Mouse (Mus musculus): Measurements from ENCODE around the gene Akna. TPM values are rescaled to one million over a fixed set of nuclear protein-coding genes. Genes with fewer than 3 reads are reported as not detected.

The Akna gene
- polyA plus RNA-seq, 1 experiment from 2014 or later = 2.5 TPM

DNA sequence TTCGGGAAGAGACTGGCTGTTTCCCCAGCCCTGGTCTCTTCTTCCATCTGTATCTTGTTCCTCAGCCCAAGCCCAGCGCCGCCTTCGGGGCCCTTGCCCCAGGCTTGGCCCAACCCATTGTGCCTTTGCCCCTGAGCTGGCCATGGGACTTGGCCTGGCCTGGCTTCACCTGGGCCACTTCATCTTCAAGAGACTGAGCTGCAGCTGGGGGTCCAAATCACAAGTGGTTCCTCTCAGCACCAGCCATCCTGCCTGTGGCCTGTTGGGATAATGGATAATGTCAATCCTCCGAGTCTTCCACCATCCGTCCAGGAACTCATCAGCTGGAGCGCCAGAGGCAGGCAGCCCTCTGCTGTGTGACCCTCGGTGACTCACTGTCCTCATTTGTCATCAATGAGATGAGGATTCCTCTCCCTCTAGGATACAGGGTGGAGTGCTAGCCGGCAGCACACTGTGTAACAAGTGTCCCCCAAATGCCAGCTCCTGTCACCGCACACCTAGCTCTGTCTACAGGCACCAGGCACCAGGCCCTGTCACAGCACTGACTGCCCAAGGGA, 5.1 kb downstream of the Akna start:
- no peaks in the 10 kb centered on the region for H3K9me3 ChIP-seq (ENCODE audit: control insufficient read depth, low read length)
- H3K36me3 ChIP-seq (ENCODE audit: control insufficient read depth, insufficient read depth, low read length) = no peaks in the 10 kb centered on the region
- peaks cover under 1% of the 10 kb centered on the region; the same call in 1 of the 2 replicates for H3K4me1 ChIP-seq (ENCODE audit: control insufficient read depth, insufficient read depth, low read length)
- no peak overlapping the region for H3K27ac ChIP-seq (ENCODE audit: low read depth, low read length)
- no peaks in the 10 kb centered on the region for H3K27me3 ChIP-seq (ENCODE audit: control insufficient read depth, insufficient read depth, low read length)
- H3K4me3 ChIP-seq (ENCODE audit: low read depth, low read length) = no peak overlapping the region
- ATAC-seq (ENCODE audit: low read depth) = no peak
- 85% methylated on average over 10 of the region's 10 CpGs for WGBS
- no peak overlapping the region for H3K9ac ChIP-seq (replicated peaks; ENCODE audit: low read depth, low read length)
- H3K4me2 ChIP-seq (ENCODE audit: low read depth, low read length) = no peak overlapping the region

DNA sequence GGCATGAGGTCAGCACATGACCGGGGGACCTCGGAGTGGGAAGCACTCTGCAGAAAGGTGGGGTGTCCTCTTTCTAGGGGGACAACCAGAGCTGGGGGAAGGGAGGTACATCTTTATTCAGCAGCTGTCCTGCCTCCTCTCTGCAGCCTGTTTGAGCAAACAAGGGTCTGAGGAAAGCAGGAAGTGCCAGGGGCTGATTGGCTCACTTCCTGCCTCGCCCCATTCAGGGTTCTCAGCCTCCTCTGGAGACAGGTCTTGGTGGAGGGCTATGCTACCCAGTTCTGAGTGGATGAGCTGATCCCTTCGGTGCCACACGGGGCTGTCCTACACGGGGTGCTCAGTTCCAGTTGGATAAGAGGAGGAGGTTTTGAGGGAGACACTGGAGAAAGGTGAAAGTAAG, 11.8 kb downstream of the Akna start:
- H3K27me3 ChIP-seq (ENCODE audit: control insufficient read depth, insufficient read depth, low read length) = no peaks in the 10 kb centered on the region
- no peaks in the 10 kb centered on the region for H3K36me3 ChIP-seq (ENCODE audit: control insufficient read depth, insufficient read depth, low read length)
- no peak for ATAC-seq (ENCODE audit: low read depth)
- peaks cover 16% of the 10 kb centered on the region for H3K4me1 ChIP-seq (ENCODE audit: control insufficient read depth, insufficient read depth, low read length)
- H3K4me2 ChIP-seq (ENCODE audit: low read depth, low read length) = no peak overlapping the region
- no peaks in the 10 kb centered on the region for H3K9me3 ChIP-seq (ENCODE audit: control insufficient read depth, low read length)
- no peak overlapping the region for H3K4me3 ChIP-seq (ENCODE audit: low read depth, low read length)
- no peak overlapping the region for H3K9ac ChIP-seq (replicated peaks; ENCODE audit: low read depth, low read length)
- H3K27ac ChIP-seq (ENCODE audit: low read depth, low read length) = no peak overlapping the region
- WGBS = 80% methylated on average over 6 of the region's 6 CpGs

DNA sequence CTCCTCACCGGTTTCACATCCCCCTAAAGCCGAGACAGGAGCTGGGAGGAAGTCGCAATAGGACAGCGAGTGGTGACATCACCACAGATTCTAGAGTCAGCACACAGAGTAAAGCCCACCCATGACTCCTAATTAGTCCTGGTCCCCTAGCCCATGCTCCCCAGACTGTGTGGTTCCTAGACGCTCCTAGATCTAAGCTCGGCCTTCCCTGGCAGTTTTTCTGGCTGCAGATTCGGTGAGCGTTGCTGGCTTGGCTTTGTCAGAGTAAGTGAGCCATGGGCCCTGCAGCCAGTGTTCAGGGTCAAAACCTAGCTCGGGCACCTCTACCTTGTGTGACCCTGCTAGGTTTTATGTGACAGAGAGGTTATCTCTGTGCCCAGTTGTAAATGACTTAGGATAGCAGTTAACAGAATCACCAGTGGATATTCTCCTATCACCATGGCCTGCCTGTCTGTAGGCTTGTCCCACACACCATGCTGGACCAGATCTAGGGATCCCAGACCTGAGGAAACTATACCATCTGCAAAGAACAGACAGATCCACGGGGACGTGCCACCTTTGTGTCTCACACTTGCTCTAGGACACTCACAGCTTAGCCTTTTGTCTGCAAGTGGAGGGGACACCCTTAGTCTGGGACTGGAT, 13.1 kb downstream of the Akna start:
- WGBS = 49% methylated on average over 11 of the region's 11 CpGs
- peak; percentile 62; the same call in 1 of the 2 replicates for ATAC-seq (ENCODE audit: low read depth)
- H3K9ac ChIP-seq (replicated peaks; ENCODE audit: low read depth, low read length) = no peak overlapping the region
- H3K4me3 ChIP-seq (ENCODE audit: low read depth, low read length) = no peak overlapping the region
- no peaks in the 10 kb centered on the region for H3K9me3 ChIP-seq (ENCODE audit: control insufficient read depth, low read length)
- no peak overlapping the region for H3K4me2 ChIP-seq (ENCODE audit: low read depth, low read length)
- H3K36me3 ChIP-seq (ENCODE audit: control insufficient read depth, insufficient read depth, low read length) = no peaks in the 10 kb centered on the region
- H3K27me3 ChIP-seq (ENCODE audit: control insufficient read depth, insufficient read depth, low read length) = no peaks in the 10 kb centered on the region
- H3K4me1 ChIP-seq (ENCODE audit: control insufficient read depth, insufficient read depth, low read length) = peaks cover 16% of the 10 kb centered on the region
- peak overlapping the region; percentile 28; the same call in 1 of the 2 replicates for H3K27ac ChIP-seq (ENCODE audit: low read depth, low read length)

DNA sequence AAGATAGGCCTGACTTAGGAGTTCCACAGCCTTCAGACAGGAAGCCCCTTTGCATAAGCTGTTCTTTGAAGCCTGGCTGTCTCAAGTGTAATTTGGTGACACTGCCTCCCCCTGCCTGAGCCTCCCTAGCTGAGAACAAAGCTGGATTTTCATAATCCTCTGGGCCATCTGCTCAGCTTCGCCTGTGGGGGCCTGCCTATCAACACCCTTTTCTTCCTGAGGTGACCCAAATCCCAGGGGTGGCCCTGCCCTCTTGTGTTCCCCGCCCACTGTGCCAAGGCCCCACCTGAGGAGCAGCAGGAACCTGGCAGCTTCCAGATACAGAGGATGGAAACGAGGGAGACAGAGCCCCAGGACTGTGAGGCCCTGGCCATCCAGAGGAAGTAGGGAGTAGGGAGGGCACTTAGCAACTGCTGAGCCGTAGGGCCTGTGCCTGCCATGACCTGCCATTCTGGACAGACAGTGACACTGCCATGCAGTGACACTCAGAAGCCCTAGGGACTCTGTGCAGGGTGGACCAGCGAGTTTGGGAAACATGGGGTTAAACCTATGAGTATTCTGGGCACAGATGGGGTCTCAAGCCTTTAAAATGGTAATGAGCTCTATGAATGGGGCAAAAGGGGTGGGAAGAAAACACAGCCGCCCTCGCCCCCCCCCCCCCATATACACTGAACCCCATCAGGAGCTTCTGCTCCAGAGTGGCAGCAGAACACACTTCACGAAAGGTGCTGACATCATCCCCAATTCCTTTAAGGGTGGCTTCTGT, 13.8 kb downstream of the Akna start:
- Histone ChIP-seq H3K36me3 (ENCODE audit: control insufficient read depth, insufficient read depth, low read length) (no peaks in the 10 kb centered on the region), H3K9me3 (ENCODE audit: control insufficient read depth, low read length) (no peaks in the 10 kb centered on the region), H3K4me3 (ENCODE audit: low read depth, low read length) (no peak overlapping the region), H3K4me2 (ENCODE audit: low read depth, low read length) (no peak overlapping the region), H3K27me3 (ENCODE audit: control insufficient read depth, insufficient read depth, low read length) (no peaks in the 10 kb centered on the region), H3K4me1 (ENCODE audit: control insufficient read depth, insufficient read depth, low read length) (peaks cover 16% of the 10 kb centered on the region), H3K27ac (ENCODE audit: low read depth, low read length) (no peak overlapping the region), H3K9ac (replicated peaks; ENCODE audit: low read depth, low read length) (0 out of 2 replicates have a peak overlapping the region, but pooled peaks have one; percentile 2)
- 18% methylated on average over 8 of the region's 8 CpGs for WGBS
- ATAC-seq (ENCODE audit: low read depth) = peak; percentile 47; the same call in 1 of the 2 replicates

DNA sequence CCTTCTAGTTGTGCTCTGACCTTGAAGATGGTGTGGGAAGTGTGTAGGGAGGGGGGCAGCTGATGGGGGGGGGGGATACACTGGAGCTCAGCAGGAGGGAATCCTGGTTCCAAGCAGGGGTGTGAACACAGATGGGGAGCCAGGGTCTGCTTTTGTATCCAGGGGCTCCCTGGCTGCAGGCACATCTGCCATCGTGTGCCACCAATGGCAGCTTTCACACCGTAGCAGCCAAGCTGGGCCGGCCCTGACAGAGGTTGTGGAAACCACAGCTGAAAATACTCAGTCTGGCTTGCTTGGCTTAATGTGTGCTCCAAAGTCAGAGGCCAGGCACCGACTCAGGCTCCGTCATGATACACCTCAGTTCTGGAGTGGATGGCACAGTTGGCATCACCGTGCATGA, 15.1 kb downstream of the Akna start:
- no peak for ATAC-seq (ENCODE audit: low read depth)
- Histone ChIP-seq H3K36me3 (ENCODE audit: control insufficient read depth, insufficient read depth, low read length) (no peaks in the 10 kb centered on the region), H3K9me3 (ENCODE audit: control insufficient read depth, low read length) (no peaks in the 10 kb centered on the region), H3K27me3 (ENCODE audit: control insufficient read depth, insufficient read depth, low read length) (no peaks in the 10 kb centered on the region), H3K9ac (replicated peaks; ENCODE audit: low read depth, low read length) (no peak overlapping the region), H3K4me1 (ENCODE audit: control insufficient read depth, insufficient read depth, low read length) (peaks cover 16% of the 10 kb centered on the region), H3K4me3 (ENCODE audit: low read depth, low read length) (no peak overlapping the region), H3K4me2 (ENCODE audit: low read depth, low read length) (no peak overlapping the region), H3K27ac (ENCODE audit: low read depth, low read length) (no peak overlapping the region)
- 62% methylated on average over 6 of the region's 6 CpGs for WGBS

DNA sequence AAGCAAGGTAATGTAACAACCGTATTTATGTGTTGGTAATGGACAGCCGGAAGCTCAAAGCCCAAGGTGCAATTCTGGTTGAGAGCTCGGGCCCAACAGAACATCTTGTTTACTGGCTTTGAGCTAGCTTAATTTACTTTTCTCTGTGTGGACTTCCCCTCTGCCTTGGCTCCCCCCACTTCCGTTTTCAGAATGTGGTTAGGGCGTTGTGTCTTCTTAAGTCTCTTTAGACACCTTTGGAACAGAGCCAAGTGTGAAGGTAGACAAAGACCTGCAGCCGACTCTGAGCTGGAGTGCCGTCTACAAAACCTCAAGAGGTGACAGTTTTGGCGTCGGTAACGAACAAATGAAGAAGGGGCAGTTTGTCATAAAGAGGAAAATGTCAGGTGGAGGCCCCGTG, 17.4 kb downstream of the Akna start:
- H3K4me1 ChIP-seq (ENCODE audit: control insufficient read depth, insufficient read depth, low read length) = peaks cover 16% of the 10 kb centered on the region
- WGBS = 82% methylated on average over 11 of the region's 11 CpGs
- no peak overlapping the region for H3K9ac ChIP-seq (replicated peaks; ENCODE audit: low read depth, low read length)
- H3K9me3 ChIP-seq (ENCODE audit: control insufficient read depth, low read length) = no peaks in the 10 kb centered on the region
- H3K27ac ChIP-seq (ENCODE audit: low read depth, low read length) = no peak overlapping the region
- H3K36me3 ChIP-seq (ENCODE audit: control insufficient read depth, insufficient read depth, low read length) = no peaks in the 10 kb centered on the region
- H3K4me3 ChIP-seq (ENCODE audit: low read depth, low read length) = no peak overlapping the region
- no peak overlapping the region for H3K4me2 ChIP-seq (ENCODE audit: low read depth, low read length)
- no peak for ATAC-seq (ENCODE audit: low read depth)
- H3K27me3 ChIP-seq (ENCODE audit: control insufficient read depth, insufficient read depth, low read length) = no peaks in the 10 kb centered on the region

DNA sequence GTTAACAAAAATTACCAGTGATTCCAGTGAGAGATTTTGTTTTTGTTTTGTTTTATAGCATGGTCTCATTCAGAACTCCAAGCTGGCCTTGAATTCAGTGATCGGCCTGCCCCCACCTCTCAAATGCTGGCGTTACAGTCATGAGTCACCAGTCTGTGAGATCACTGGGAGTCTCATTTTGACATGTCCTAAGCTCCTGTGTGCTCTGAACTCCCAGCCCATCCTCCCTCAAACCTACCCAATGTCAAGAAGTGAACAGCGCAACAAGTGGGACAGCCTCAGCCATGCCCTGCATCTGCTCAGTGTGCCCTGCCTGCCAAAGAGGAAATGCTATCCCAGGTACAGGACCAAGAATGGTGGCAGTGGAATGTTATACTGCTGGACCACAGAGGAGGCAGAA, 17.9 kb downstream of the Akna start:
- Histone ChIP-seq H3K4me2 (ENCODE audit: low read depth, low read length) (no peak overlapping the region), H3K36me3 (ENCODE audit: control insufficient read depth, insufficient read depth, low read length) (no peaks in the 10 kb centered on the region; the same call in 1 of the 2 replicates), H3K9me3 (ENCODE audit: control insufficient read depth, low read length) (no peaks in the 10 kb centered on the region), H3K27me3 (ENCODE audit: control insufficient read depth, insufficient read depth, low read length) (no peaks in the 10 kb centered on the region), H3K4me1 (ENCODE audit: control insufficient read depth, insufficient read depth, low read length) (peaks cover 16% of the 10 kb centered on the region), H3K27ac (ENCODE audit: low read depth, low read length) (no peak overlapping the region), H3K9ac (replicated peaks; ENCODE audit: low read depth, low read length) (no peak overlapping the region), H3K4me3 (ENCODE audit: low read depth, low read length) (no peak overlapping the region)
- ATAC-seq (ENCODE audit: low read depth) = no peak
- 96% methylated on average over 3 of the region's 3 CpGs for WGBS

DNA sequence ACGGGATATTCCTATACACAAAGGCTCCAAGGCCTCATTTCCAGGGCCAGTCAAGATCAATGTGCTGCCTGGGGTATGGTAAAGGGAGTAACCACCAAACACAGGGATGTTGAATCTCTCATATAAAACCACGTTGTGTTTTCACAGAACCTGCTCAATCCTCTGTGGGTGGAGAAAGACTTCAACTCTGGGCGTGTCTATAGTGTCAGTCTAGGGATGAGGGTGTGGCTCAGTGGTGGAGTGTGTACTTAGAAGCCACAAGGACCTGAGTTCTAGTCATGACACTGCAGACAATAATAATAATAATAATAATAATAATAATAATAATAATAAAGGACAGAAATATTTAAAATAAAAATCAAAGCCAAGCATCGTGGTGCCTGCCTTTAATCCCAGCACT, 18.9 kb downstream of the Akna start:
- no peak for ATAC-seq (ENCODE audit: low read depth)
- Histone ChIP-seq H3K4me2 (ENCODE audit: low read depth, low read length) (no peak overlapping the region), H3K9me3 (ENCODE audit: control insufficient read depth, low read length) (no peaks in the 10 kb centered on the region), H3K27me3 (ENCODE audit: control insufficient read depth, insufficient read depth, low read length) (no peaks in the 10 kb centered on the region), H3K4me3 (ENCODE audit: low read depth, low read length) (no peak overlapping the region), H3K36me3 (ENCODE audit: control insufficient read depth, insufficient read depth, low read length) (no peaks in the 10 kb centered on the region; the same call in 1 of the 2 replicates), H3K27ac (ENCODE audit: low read depth, low read length) (no peak overlapping the region), H3K4me1 (ENCODE audit: control insufficient read depth, insufficient read depth, low read length) (peaks cover 6% of the 10 kb centered on the region), H3K9ac (replicated peaks; ENCODE audit: low read depth, low read length) (no peak overlapping the region)
- 92% methylated on average over 4 of the region's 4 CpGs for WGBS

DNA sequence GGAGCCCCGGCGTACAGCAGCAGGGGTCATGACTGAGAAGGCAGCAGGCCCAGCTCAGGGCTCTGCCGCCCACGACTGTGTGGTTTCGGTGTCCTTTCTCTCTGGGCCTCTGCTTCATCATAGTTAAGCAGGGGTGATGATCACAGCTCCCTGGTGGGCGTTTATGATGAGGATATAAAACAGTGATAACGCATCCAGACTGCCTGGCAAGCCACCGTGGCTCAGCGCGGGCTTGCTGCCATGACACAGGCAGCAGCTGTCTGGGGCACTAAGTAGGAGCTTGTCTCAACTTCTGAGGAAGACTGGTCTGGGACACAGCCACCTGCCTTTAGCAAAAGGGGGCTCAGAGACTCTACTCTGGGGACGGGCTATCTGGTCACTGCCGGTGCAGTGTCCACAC, 19.7 kb downstream of the Akna start:
- no peaks in the 10 kb centered on the region for H3K9me3 ChIP-seq (ENCODE audit: control insufficient read depth, low read length)
- no peak overlapping the region for H3K27ac ChIP-seq (ENCODE audit: low read depth, low read length)
- 63% methylated on average over 12 of the region's 12 CpGs for WGBS
- ATAC-seq (ENCODE audit: low read depth) = no peak
- H3K4me2 ChIP-seq (ENCODE audit: low read depth, low read length) = no peak overlapping the region
- no peak overlapping the region for H3K9ac ChIP-seq (replicated peaks; ENCODE audit: low read depth, low read length)
- no peaks in the 10 kb centered on the region for H3K4me1 ChIP-seq (ENCODE audit: control insufficient read depth, insufficient read depth, low read length)
- H3K4me3 ChIP-seq (ENCODE audit: low read depth, low read length) = no peak overlapping the region
- peaks cover 4% of the 10 kb centered on the region; the same call in 1 of the 2 replicates for H3K36me3 ChIP-seq (ENCODE audit: control insufficient read depth, insufficient read depth, low read length)
- no peaks in the 10 kb centered on the region for H3K27me3 ChIP-seq (ENCODE audit: control insufficient read depth, insufficient read depth, low read length)

All from neural tube, embryonic 14.5 days (tissue).